Mouse (Mus musculus) ovary, adult 18-20 months (tissue): ENCODE results near the gene BC049352.

Source experiments
- DNase-seq: peaks from one replicate; pipeline ENCODE4 v3.0.0; 2022; ENCODE audit warnings: low spot score, mixed read lengths

Gene BC049352

DNA sequence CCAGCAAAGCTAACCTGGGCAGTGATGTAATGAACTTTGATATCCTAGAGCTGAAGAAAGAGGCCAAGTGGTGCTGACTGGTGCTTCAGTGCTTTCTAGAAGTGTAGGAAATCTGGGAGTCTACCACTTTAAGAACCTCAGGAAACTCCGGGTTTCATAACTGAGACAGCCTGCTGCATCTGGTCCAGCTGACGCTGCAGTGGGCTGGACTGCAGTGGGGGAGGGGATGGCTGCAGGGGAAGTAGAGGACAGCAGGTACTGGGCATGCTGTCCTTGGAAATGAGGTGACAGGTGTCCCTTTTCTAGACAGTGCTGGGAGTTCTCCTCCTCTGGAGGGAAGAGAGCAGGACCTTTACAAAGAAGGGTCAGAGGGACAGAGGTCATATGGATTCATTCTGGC is at the start of gene BC049352:
Gene BC049352, plus strand, starts transcription at position 238 of the 400 bp plus-strand sequence.
- no peak for DNase-seq

DNA sequence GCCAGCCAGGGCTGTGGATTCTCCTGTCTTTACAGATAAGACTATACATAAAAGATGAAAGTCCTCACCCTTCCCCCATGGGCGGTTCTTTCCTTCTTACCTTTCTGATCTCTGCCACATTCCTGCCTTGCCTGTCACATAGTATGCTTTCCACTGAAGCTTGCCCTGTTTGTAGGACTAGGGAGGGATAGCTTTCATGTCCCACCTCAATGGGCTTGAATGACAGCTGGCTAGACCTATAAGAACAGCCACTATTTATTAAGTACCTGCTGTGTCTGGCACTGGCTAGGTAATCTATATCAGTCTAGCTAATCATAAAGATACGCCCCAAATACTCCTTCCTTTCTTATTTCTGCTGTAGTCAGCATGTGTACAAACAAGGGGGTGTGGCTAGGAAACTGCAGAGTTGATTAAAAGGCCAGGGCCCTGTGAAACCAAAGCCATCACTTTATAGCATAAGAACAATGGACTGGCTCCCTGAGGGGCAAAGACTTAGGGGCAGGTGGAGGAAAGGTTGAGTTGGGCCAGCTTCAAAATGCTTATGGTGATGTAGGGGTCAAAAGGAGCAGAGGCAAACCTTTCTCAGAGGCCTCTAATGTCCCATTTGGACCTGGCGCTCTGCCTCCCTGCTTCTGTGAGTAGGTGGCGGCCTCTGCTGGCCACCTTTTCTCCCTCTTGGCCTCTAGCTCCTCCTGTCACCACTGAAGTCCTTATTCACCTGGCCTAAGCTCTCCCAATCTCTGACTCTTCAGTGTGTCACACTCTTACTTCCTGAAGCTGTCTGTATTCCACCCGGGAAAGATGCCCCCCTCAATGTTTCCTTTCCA is 48.1 kb upstream of the BC049352 start:
- no peak for DNase-seq

DNA sequence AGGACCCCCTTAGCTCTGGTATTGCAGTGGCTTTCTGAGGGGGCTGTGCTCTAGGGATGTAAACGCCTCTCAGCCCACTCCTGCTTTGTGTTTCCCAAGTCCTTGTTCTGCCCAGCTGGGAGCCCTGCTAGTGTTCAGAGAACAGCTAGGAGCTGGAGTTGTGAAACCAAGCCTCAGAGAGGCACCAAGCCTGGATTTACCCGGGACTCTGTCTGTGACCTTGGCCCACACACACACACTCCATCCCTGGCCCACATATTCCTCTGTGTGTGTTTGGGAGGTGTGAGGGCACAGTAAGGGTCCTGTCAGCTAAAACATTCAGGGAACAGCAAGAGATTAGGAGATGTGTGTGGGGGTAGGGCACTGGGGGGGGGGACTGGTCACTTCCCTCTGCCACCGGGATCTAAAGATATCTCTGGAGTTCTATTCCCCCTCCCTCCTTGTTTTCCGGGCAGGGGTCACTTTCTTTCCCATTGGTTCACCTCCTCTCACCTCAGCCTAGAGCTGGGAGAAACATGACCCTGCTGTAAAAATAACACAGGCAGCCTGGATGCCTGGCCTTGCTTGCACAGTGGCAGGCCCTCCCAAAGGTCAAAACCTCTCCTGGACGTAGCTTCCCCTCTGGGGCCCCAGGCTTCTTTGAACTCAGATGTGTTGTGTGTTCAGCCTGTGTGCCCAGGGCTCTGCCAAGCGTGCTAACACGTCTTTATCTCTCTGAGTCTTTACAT is 45.2 kb upstream of the BC049352 start:
- no peak for DNase-seq

DNA sequence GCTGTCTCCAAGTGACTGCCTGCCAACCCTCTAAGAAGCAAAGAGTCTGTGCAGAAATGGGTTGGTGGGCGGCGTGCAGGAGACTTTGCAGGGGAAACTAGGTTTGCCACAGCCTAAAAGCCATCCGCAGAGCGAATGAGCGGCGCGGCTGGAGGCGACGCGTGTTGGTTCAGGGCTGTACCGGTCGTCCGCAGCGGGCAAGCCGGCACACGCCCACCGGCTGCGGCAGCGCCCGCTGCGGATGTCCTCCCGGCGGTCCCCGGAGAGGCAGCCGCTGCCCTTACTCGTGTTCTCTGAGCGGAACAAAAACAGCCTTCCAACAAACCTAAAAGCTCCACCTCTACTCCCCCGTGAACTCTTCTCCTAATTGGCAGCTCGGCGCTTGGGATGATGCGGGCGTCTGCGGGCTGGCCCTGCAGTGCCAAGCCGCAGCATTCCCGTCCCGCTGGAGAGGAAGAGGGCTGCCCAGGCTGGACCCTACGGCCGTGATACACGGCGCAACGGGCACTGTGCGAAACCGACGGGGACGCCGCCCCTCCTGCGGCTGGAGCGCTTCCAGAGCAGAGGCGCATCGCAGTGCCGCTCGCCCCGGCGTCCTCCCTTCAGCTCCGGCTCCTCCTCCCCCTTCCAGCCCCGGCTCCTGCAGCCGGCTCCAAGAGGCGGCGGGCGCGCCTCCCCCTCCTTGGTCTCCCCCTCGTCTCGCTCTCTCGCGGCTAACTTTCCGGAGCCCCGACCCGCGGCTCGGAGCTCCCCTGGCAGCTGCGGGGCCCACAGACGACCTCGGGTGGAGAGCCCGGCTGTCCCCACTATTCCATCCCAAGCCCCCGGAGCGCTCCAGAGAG is 43.4 kb upstream of the BC049352 start, which contains the start of gene Scn4b:
Gene Scn4b, plus strand, starts transcription at position 205 of the 842 bp plus-strand sequence.
- DNase-seq: no peak

DNA sequence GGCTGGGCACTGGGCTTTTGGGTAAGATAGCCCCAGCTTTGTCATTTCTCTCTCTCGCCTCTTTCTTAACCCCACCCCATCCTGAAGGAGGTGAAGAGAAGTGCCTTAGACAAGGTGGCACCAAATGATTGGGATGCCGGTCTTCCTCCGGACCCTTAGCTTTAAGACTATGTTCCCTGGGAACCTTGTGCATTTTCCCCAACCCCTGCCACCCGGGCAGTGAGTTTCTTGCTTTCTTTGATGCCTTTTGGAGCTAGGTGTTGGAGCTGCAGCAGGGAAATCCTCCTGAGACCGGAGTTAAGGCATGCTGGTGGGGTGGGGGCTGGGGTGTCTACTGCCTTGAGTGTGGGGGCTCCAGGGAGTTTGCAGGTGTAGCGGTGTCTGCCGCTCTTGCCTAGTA is 42.7 kb upstream of the BC049352 start:
- DNase-seq: no peak

DNA sequence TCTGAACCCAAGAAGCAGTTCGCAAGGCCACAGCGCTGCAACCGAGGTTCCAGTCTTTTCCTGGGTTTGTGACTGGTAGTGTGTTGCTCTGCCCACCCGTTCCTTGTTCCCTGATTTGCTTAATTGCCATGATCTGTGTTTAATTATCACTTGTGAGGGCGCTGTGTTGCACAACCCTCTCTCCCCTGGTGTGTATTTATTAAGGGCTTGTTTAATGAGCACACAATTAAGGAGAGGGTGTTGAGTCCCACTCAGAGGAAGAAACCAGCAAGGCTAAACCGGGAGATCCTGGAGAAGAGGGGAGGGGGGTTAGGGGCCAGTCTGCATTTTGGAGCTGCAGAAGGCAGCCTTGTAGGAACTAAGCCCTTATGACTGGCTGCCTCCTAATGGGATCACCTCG is 40.9 kb upstream of the BC049352 start:
- DNase-seq: no peak

DNA sequence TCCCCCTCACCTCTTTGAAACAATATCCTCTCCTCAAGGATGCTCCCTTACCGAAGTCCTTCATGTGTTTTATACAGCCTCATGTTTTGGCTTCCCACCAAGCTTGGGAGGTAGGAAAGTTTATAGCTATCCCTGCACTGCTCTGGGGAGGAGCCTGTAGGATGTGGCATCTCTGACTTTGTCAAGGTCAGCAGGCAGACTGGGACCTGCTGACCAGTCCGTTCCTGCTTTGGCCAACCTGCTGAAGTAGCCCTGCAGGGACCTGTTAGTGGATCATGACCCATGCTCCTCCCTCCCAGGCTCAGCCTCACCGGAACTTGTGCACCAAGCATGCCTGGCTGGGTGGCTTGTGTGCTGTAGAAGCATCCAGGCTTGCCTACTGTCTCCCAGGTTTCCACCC is 39.1 kb upstream of the BC049352 start:
- DNase-seq: no peak

DNA sequence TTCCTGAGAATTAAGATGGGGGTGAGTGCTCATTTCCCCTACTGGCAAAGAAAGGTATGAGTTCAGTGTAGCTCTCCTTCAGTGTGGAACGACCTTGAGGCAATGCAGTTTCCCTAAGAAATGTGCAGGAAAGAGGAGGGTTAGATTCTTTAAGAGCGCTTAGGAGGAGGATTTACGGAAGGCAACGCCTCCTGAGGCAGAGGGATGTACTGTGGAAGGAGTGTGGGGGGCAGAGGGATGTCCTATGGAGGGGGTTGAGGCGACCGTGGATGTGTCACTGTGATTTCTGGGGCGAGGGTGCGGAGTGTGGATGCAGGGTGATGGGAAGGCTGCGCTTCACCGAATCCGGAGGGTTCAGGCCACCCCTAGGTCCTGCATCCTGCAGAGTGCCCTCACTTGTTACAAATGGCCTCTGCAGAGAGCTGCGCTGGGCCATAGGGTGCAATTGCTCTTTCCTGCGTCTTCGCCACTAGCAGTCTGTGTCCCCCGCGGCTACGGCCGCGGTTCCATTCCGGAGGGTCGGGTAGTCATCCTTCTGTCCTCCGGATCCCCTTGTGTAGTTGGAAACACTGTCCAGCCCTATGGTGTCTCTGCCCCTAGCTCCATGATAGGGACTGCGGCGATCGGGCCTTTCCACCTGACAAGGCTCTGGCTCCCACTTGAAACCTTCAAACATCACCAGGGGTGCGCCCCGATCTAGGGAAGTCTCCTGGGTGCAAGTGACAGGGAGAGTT is 36.1 kb upstream of the BC049352 start:
- DNase-seq: no peak

DNA sequence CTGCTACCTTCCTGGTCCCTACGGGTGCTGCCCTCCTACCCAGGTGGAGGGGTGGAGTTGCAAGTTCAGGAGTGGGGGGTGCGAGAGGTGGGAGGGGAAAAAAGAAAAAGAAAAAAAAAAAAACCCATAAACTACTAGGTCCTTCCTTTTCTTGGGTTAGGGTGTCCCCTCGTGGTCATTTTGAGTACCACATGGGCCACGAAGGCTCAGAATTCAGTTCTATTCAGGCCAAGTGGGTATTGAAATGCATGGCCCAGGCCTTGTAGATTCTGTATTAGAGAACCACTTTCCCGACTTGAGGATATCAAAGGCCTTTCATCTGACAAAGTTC is 35.6 kb upstream of the BC049352 start:
- DNase-seq: no peak

DNA sequence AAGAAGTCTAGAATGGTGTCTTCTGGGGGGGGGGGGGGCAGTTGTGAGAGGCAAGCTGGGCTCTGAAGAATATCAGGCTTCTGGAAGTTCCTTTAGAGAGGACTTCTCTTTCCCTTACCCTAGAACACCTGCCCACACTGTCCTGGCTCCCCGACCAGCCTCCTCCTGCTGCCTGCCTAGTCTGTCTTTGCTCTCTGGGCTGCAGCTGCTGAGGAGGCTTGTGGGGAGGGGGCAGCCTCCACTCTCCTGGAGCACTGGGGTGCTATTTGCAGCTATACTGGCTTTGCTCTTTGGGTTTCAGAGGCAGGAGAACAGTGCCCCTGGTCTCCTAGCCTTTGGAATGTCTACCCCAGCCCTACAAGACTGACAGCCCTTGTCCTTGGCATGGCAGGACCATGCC is 30.9 kb upstream of the BC049352 start:
- DNase-seq: no peak

DNA sequence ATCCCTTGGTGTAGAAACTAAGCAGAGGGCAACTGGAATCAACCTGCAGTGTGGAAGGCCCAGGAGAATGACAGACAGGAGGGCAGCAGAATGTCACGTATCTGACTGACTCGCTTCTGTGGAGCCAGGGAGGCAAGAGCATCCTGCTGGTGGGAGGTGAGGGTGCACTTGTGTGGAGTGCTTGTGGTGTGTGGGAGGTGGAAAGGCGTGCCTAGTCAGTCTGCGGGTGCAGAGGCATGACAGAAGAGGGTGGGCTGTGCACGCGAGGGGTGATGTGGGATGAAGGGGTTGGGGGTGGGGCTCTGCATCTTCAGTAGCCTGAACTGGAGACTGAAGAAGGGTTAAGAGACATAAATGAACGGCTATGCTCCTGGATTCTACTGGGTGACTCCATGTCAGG is 28.4 kb upstream of the BC049352 start:
- no peak for DNase-seq

DNA sequence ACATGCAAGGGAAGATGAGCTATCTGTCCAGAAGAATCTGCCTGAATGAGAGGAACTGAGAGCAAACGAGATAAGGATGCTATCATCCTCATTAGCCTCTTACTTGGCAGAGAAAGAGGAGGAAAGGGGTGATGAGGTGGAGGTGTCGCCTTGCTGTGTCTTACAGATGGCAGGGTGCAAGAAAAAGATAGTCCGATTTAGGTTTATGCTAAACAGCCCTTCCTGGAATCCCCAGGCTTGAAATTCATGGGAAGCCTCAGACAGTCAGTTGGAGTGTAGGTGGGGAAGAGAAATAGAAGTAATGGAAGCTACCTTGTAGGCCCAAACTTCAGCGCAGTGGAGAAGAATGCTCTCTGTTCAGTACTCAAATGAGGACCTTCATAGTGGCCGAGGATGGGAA is 13.9 kb upstream of the BC049352 start:
- DNase-seq: no peak

DNA sequence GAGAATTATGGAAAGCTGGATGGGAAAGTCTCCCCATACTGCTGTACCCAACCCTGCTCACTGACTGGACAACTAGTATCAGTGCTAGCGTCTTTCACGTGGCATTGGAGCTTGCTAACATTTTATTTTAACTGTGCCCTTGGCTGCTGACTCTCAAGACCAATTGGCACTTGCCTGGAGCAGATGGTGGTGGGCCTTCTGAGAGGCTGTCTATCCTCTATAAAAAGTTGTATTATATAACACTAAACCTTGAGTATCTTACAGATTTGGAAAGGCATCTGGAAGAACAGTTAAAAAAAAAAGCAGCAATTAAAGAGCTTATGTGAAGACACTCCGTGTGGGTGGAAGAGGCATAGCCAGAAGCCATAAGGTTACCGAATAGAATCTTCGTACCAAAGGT is 11.7 kb upstream of the BC049352 start:
- DNase-seq: no peak

DNA sequence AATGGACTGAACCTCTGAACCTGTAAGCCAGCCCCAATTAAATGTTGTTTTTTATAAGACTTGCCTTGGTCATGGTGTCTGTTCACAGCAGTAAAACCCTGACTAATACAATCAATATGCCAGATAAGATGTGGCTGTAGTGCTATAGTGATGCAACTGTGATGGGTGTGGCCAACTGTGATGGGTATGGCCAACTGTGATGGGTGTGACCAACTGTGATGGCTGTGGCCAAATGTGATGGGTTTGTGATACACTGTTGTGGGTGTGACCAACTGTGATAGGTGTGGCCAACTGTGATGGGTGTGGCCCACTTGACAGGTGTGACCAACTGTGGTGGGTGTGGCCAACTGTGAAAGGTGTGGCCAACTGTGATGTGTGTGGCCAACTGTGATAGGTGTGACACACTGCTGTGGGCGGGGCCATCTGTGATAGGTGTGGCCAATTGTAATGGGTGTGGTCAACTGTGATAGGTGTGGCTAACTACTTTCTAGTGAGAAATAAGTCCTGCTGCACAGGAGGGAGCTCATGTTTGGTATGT is 10.7 kb upstream of the BC049352 start:
- no peak for DNase-seq

DNA sequence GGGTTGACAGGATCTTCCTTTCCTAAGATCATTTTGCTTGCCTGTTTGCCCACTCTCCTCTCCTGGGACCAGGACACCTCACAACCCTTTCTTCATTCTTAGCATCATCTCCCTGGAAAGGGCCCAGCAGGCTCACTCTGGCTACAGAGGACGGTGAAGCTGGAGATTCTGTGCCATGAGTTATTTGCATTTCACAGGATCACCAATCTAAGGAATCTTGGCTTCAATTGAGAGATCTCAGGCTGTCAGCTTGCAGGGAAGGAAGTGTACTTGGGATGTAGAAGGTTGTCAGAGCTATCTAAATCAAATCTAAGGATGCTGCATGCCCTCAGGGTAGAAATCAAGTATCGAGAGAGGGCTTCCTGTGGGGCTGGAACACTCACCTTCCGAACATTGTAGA is 8.3 kb upstream of the BC049352 start:
- no peak for DNase-seq

DNA sequence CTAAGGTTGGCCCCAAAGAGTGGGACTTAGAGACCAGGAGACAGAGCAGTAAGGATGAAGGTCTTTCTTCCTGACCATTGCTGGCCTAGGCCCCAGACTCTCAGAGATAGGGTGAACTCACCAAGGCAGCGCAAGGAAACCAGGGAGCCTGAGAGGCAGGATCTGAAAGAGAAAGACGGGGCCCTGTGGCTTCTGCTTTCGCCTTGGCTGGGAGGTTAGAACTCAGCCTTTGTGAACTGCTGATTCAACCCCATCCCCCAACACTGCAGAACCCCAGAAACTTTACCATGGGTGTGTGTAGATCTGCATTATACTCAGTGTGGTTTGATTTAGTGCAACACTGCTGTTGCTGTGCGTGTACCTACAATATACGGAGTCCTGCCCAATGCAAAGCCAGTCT is 2.5 kb upstream of the BC049352 start:
- no peak for DNase-seq

DNA sequence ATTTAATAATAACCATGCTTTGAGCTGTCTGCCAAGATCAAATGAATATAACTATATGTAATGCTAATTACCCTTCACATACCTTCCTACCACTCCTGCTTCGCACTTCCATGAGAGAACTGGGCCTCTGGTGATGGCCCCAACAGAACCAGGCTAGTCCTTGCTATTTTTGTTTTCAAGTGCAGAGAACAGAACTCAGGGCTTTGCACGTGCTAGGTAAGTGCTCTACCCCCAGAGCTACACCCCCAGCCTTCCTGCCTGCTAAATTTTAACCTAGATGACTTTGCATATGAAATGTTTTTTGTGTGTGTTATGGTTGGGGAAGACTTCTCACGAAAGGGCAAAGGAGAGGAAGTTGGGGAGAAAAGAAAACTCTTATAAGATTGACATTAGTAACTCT is 714 bp downstream of the BC049352 start:
- no peak for DNase-seq

DNA sequence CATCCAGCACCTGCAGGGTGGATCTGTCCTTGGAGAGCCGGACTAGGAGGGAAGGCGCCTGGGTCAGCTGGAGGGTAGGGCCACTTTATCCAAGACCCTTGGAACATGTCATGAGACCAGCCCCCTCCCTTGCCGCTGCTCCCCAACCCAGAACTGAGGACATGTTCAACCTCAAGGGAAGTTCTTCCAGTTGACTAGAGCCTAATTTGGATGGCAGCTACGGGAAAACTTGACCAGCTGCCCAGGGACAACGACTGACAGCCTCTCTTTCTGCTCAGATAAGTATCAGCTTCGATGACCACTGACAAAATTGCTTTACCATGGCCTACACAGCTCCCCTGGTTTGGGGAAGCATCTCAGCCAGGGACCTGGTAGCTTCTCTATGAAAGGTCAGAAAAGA is 1.5 kb downstream of the BC049352 start:
- no peak for DNase-seq

DNA sequence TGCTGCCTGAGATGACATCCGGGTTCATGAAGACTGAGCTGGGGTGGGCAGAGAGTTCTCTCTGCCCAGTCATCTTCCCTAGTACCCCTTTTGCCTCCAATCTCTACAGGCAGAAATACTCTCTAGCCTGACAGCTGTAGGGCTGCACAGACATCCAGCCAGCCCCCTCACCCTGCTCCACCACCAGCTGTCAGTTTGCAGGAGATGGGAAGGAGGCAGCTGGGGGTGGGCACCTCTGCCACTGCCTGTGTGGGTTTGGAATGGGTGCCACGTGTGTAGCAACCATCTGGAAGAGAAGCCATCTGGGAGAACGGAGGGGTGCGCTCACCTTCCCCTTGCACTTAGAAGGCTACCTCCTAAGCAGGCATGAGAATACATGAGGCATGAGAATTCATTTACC is 3.4 kb downstream of the BC049352 start:
- no peak for DNase-seq

DNA sequence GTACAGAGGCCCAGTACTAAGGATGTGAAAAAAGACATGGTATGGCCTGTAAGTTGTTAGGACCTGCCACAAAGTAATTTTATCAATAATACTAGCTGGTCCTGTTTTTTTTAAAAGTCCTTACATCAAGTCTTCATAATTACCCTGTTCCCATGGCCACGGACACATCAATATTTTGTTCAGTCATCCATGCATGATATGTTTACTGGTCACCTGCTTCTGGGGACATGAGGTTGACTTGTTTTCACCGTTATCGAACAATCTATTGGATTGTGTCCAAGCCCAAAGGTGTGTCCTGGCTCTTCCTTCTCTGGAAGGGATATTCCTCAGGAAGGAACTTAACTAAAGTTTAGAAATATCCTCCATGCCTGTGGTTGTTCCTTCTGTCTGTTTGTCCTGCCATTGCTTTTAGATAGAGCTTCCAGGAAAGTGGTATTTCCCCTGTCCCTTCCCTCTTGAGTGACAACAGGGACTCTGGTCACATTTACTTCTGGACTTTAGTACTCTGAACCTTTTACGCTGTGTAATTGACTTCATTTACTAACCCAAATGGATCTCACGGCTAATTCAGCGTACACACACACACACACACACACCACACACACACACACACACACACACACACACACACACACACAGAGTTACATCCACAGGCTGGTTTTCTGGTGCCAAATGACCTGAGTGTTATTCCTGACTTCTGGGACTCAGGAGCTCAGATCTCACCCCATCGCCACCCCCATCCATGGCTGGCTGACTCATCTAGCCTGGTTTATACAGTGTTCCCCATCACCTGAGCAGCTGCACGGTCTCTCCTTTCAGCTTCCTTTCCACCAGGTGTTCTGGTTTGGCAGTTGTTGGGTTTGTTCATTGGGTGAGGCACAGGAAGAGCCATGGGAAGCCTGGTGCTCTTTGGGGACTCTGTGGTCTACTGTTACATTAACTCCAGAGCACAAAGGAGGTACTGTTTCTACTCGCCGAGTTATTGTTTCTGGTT is 7.1 kb downstream of the BC049352 start:
- DNase-seq: no peak
